Mouse (Mus musculus): ENCODE measurements at regions not wholly inside any gene's neighbourhood (a gene's known extent, or its start where the extent isn't known, plus 50 kb on each side); places are given as distances from the start of the nearest gene placed in this dataset.
A peak's percentile ranks its signal among the peaks of the same experiment; 100 is the strongest.

DNA sequence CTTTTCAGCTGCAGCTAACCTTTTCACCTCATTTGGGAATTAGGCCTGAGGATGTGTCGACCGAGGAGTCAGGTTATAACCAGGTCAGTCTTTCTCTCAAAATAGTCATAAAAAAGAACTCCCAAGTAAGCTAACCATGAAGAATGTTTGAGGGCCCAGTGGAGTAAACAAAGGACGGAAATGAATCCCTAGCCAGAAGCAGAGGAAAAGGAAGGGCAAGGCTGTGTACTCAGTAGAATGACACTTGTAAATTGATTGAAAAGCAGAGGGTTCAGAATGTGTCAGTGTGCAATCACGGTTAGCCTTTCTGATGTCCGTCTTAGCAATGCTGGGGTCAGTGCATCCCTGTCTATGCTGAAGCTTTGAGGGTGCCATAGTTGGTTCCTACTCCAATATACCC is 149.3 kb upstream of the Ghitm start:
- Histone ChIP-seq H3K27ac (replicated peaks) (no peak overlapping the region), H3K27me3 (no peaks in the 10 kb centered on the region), H3K4me2 (replicated peaks) (no peak overlapping the region), H3K4me1 (no peaks in the 10 kb centered on the region), H3K9me3 (no peaks in the 10 kb centered on the region), H3K4me3 (no peak overlapping the region), H3K9ac (replicated peaks) (no peak overlapping the region), H3K36me3 (no peaks in the 10 kb centered on the region)
- ATAC-seq (replicated peaks), result no peak
- 48% methylated on average over 5 of the region's 5 CpGs for WGBS

- no peak overlapping the region for H3K4me2 ChIP-seq (replicated peaks)
- no peak overlapping the region for H3K27ac ChIP-seq (replicated peaks)
- H3K9ac ChIP-seq (replicated peaks), result no peak overlapping the region
- H3K27me3 ChIP-seq, result no peaks in the 10 kb centered on the region
- no peak overlapping the region for H3K4me3 ChIP-seq
- H3K4me1 ChIP-seq, result peaks cover 3% of the 10 kb centered on the region; the same call in 1 of the 2 replicates
- H3K36me3 ChIP-seq, result no peaks in the 10 kb centered on the region
- ATAC-seq (replicated peaks), result no peak
- 73% methylated on average over 2 of the region's 2 CpGs for WGBS
- no peaks in the 10 kb centered on the region for H3K9me3 ChIP-seq
Measured at GRCm38 (mm10) chr14:37279356-37279755, 144.3 kb upstream of the Ghitm start.

GRCm38 (mm10) chr14:37276728-37277695 is 141.9 kb upstream of the Ghitm start:
- Histone ChIP-seq H3K4me3 (no peak overlapping the region), H3K36me3 (no peaks in the 10 kb centered on the region), H3K27me3 (no peaks in the 10 kb centered on the region), H3K9me3 (no peaks in the 10 kb centered on the region), H3K4me1 (peaks cover 3% of the 10 kb centered on the region; the same call in 1 of the 2 replicates), H3K9ac (replicated peaks) (no peak overlapping the region), H3K27ac (replicated peaks) (no peak overlapping the region), H3K4me2 (replicated peaks) (no peak overlapping the region)
- 68% methylated on average over 7 of the region's 7 CpGs for WGBS
- 0 out of 2 replicates have a peak, but pooled peaks have one; percentile 48 for ATAC-seq (replicated peaks)

GRCm38 (mm10) chr14:37272063-37272462 is 137.0 kb upstream of the Ghitm start:
- WGBS, result 69% methylated on average over 2 of the region's 2 CpGs
- Histone ChIP-seq H3K9ac (replicated peaks) (no peak overlapping the region), H3K9me3 (no peaks in the 10 kb centered on the region), H3K4me3 (no peak overlapping the region), H3K27me3 (no peaks in the 10 kb centered on the region), H3K27ac (replicated peaks) (no peak overlapping the region), H3K4me2 (replicated peaks) (no peak overlapping the region), H3K36me3 (no peaks in the 10 kb centered on the region), H3K4me1 (peaks cover 9% of the 10 kb centered on the region; the same call in 1 of the 2 replicates)
- ATAC-seq (replicated peaks), result no peak

GRCm38 (mm10) chr14:37271015-37271933 is 136.2 kb upstream of the Ghitm start:
- no peak overlapping the region for H3K4me2 ChIP-seq (replicated peaks)
- H3K27me3 ChIP-seq, result no peaks in the 10 kb centered on the region
- no peak overlapping the region for H3K9ac ChIP-seq (replicated peaks)
- WGBS, result 19% methylated on average over 6 of the region's 6 CpGs
- H3K27ac ChIP-seq (replicated peaks), result peak overlapping the region; percentile 24
- no peak overlapping the region for H3K4me3 ChIP-seq
- no peaks in the 10 kb centered on the region for H3K9me3 ChIP-seq
- H3K4me1 ChIP-seq, result peaks cover 9% of the 10 kb centered on the region; the same call in 1 of the 2 replicates
- no peaks in the 10 kb centered on the region for H3K36me3 ChIP-seq
- peak; percentile 74 for ATAC-seq (replicated peaks)

GRCm38 (mm10) chr14:37269920-37270319 is 134.8 kb upstream of the Ghitm start:
- 65% methylated on average over 2 of the region's 2 CpGs for WGBS
- H3K27me3 ChIP-seq, result no peaks in the 10 kb centered on the region
- no peak overlapping the region for H3K4me3 ChIP-seq
- H3K27ac ChIP-seq (replicated peaks), result no peak overlapping the region
- H3K36me3 ChIP-seq, result no peaks in the 10 kb centered on the region
- no peaks in the 10 kb centered on the region for H3K9me3 ChIP-seq
- no peak overlapping the region for H3K9ac ChIP-seq (replicated peaks)
- peaks cover 9% of the 10 kb centered on the region; the same call in 1 of the 2 replicates for H3K4me1 ChIP-seq
- ATAC-seq (replicated peaks), result no peak
- H3K4me2 ChIP-seq (replicated peaks), result no peak overlapping the region

GRCm38 (mm10) chr14:37238632-37239032 is 103.6 kb upstream of the Ghitm start:
- H3K4me3 ChIP-seq, result no peak overlapping the region
- WGBS, result 26% methylated on average over 4 of the region's 4 CpGs
- no peak overlapping the region for H3K4me2 ChIP-seq (replicated peaks)
- H3K4me1 ChIP-seq, result no peaks in the 10 kb centered on the region
- no peaks in the 10 kb centered on the region for H3K36me3 ChIP-seq
- H3K27me3 ChIP-seq, result no peaks in the 10 kb centered on the region
- H3K9ac ChIP-seq (replicated peaks), result no peak overlapping the region
- no peaks in the 10 kb centered on the region for H3K9me3 ChIP-seq
- no peak overlapping the region for H3K27ac ChIP-seq (replicated peaks)
- peak; percentile 97 for ATAC-seq (replicated peaks)

- 90% methylated on average over 5 of the region's 5 CpGs for WGBS
- Histone ChIP-seq H3K4me3 (no peak overlapping the region), H3K9ac (replicated peaks) (no peak overlapping the region), H3K9me3 (no peaks in the 10 kb centered on the region), H3K36me3 (no peaks in the 10 kb centered on the region), H3K4me2 (replicated peaks) (no peak overlapping the region), H3K27ac (replicated peaks) (no peak overlapping the region), H3K27me3 (no peaks in the 10 kb centered on the region), H3K4me1 (no peaks in the 10 kb centered on the region)
- ATAC-seq (replicated peaks), result no peak
Measured at GRCm38 (mm10) chr14:37237191-37237590, 102.1 kb upstream of the Ghitm start.

GRCm38 (mm10) chr14:37208256-37208655 is 73.2 kb upstream of the Ghitm start:
- no peak for ATAC-seq (replicated peaks)
- Histone ChIP-seq H3K27me3 (no peaks in the 10 kb centered on the region), H3K4me1 (no peaks in the 10 kb centered on the region), H3K4me2 (replicated peaks) (no peak overlapping the region), H3K9ac (replicated peaks) (no peak overlapping the region), H3K27ac (replicated peaks) (no peak overlapping the region), H3K4me3 (no peak overlapping the region), H3K9me3 (no peaks in the 10 kb centered on the region), H3K36me3 (no peaks in the 10 kb centered on the region)

- no peak for ATAC-seq (replicated peaks)
- WGBS, result 80% methylated on average over 5 of the region's 5 CpGs
- Histone ChIP-seq H3K9ac (replicated peaks) (no peak overlapping the region), H3K4me1 (no peaks in the 10 kb centered on the region), H3K27ac (replicated peaks) (no peak overlapping the region), H3K4me2 (replicated peaks) (no peak overlapping the region), H3K36me3 (no peaks in the 10 kb centered on the region), H3K4me3 (no peak overlapping the region), H3K27me3 (no peaks in the 10 kb centered on the region), H3K9me3 (no peaks in the 10 kb centered on the region)
Measured at GRCm38 (mm10) chr14:37189795-37190194, 54.7 kb upstream of the Ghitm start.

All from forebrain, embryonic 15.5 days (tissue).